Mouse (Mus musculus) forebrain, embryonic 13.5 days (tissue): ENCODE data around the gene Smbd1. TPM values are rescaled to one million over a fixed set of nuclear protein-coding genes. Genes with fewer than 3 reads are reported as not detected.
A peak's percentile ranks its signal among the peaks of the same experiment; 100 is the strongest.

Experiments used
- ATAC-seq: fragments of 200-750 bp; cut with Nextera tagmentation; 2 replicates; pipeline ENCODE4 v1.8.0; 2017
- H3K27ac ChIP-seq: fragments of 300-500 bp; sonication (generic); 2 replicates; pipeline ENCODE4 v1.5.1; 2015; ENCODE audit warnings: inconsistent platforms, mild to moderate bottlenecking, moderate library complexity
- H3K27me3 ChIP-seq: fragments of 300-500 bp; sonication (generic); 2 replicates; pipeline ENCODE4 v1.6.1; 2015; ENCODE audit warnings: mild to moderate bottlenecking, inconsistent platforms
- H3K36me3 ChIP-seq: fragments of 300-500 bp; sonication (generic); 2 replicates; pipeline ENCODE4 v1.6.1; 2015; ENCODE audit warnings: mild to moderate bottlenecking, inconsistent platforms; ENCODE audit not compliant: poor library complexity, severe bottlenecking
- H3K4me1 ChIP-seq: fragments of 300-500 bp; sonication (generic); 2 replicates; pipeline ENCODE4 v1.6.1; 2015; ENCODE audit warnings: inconsistent platforms
- H3K4me2 ChIP-seq: fragments of 300-500 bp; sonication (generic); 2 replicates; pipeline ENCODE4 v1.6.1; 2015; ENCODE audit warnings: inconsistent platforms, mild to moderate bottlenecking, moderate library complexity
- H3K4me3 ChIP-seq: fragments of 300-500 bp; sonication (generic); 2 replicates; pipeline ENCODE4 v1.5.1; 2015; ENCODE audit warnings: mild to moderate bottlenecking, inconsistent platforms
- H3K9ac ChIP-seq: fragments of 300-500 bp; sonication (generic); 2 replicates; pipeline ENCODE4 v1.6.1; 2015; ENCODE audit warnings: mild to moderate bottlenecking, inconsistent platforms
- H3K9me3 ChIP-seq: fragments of 300-500 bp; sonication (generic); replicated peaks from 2 replicates; pipeline ENCODE4 v1.6.1; 2016; ENCODE audit warnings: inconsistent platforms
- WGBS: fragments of 180-500 bp; shearing (Covaris S2); methylation state at CpG from one replicate; pipeline ENCODE4 v1.1.7; 2015; 5-methylcytosine and 5-hydroxymethylcytosine counted together
- polyA plus RNA-seq: library from polyadenylated mRNA; unstranded; fragments of >200 nt; fragmentation: Nextera tagmentation; extraction: Ambion mirVana; gene quantifications from 2 replicates; pipeline ENCODE4 v1.2.1, GENCODE M21; 2015

Gene Smbd1
- polyA plus RNA-seq, 1 experiment from 2014 or later = not detected

- no peak for ATAC-seq
- WGBS = 60% methylated on average over 8 of the region's 8 CpGs
- H3K27me3 ChIP-seq = 0 out of 2 replicates have a peak, but pooled peaks cover 2% of the 10 kb centered on the region
- H3K36me3 ChIP-seq = no peaks in the 10 kb centered on the region
- peaks cover 17% of the 10 kb centered on the region for H3K4me1 ChIP-seq
- H3K9ac ChIP-seq = no peak overlapping the region
- no peak overlapping the region for H3K4me2 ChIP-seq
- H3K27ac ChIP-seq = no peak overlapping the region
- H3K4me3 ChIP-seq = no peak overlapping the region
- no peaks in the 10 kb centered on the region for H3K9me3 ChIP-seq
These were observed 2.7 kb downstream of the Smbd1 start for GRCm38 (mm10) chr16:32807408-32808185.

- ATAC-seq = no peak
- Histone ChIP-seq H3K4me2 (no peak overlapping the region), H3K4me3 (no peak overlapping the region), H3K27ac (no peak overlapping the region), H3K27me3 (0 out of 2 replicates have a peak, but pooled peaks cover 2% of the 10 kb centered on the region), H3K36me3 (no peaks in the 10 kb centered on the region), H3K4me1 (peaks cover 19% of the 10 kb centered on the region), H3K9me3 (no peaks in the 10 kb centered on the region), H3K9ac (no peak overlapping the region)
- 80% methylated on average over 7 of the region's 7 CpGs for WGBS
These were observed 5.1 kb downstream of the Smbd1 start for GRCm38 (mm10) chr16:32805151-32805550.

GRCm38 (mm10) chr16:32803901-32804300, 6.4 kb downstream of the Smbd1 start:
- Histone ChIP-seq H3K4me1 (peaks cover 19% of the 10 kb centered on the region), H3K27ac (no peak overlapping the region), H3K9ac (no peak overlapping the region), H3K9me3 (no peaks in the 10 kb centered on the region), H3K27me3 (0 out of 2 replicates have a peak, but pooled peaks cover 2% of the 10 kb centered on the region), H3K4me3 (no peak overlapping the region), H3K36me3 (no peaks in the 10 kb centered on the region), H3K4me2 (no peak overlapping the region)
- no peak for ATAC-seq
- 61% methylated on average over 5 of the region's 5 CpGs for WGBS

- peak; percentile 93 for ATAC-seq
- WGBS = 35% methylated on average over 6 of the region's 6 CpGs
- Histone ChIP-seq H3K27ac (peak overlapping the region; percentile 66), H3K4me2 (no peak overlapping the region; the same call in 1 of the 2 replicates), H3K36me3 (no peaks in the 10 kb centered on the region), H3K4me1 (peaks cover 19% of the 10 kb centered on the region), H3K4me3 (no peak overlapping the region), H3K9me3 (no peaks in the 10 kb centered on the region), H3K9ac (no peak overlapping the region), H3K27me3 (0 out of 2 replicates have a peak, but pooled peaks cover 2% of the 10 kb centered on the region)
These were observed 6.9 kb downstream of the Smbd1 start for GRCm38 (mm10) chr16:32803252-32803853.

- Histone ChIP-seq H3K27me3 (no peaks in the 10 kb centered on the region), H3K9ac (no peak within 1 kb of the TSS), H3K4me3 (no peak within 1 kb of the TSS), H3K4me1 (peaks cover under 1% of the 10 kb centered on the region; the same call in 1 of the 2 replicates), H3K9me3 (no peaks in the 10 kb centered on the region), H3K36me3 (no peaks in the 10 kb centered on the region), H3K27ac (no peak within 1 kb of the TSS), H3K4me2 (no peak within 1 kb of the TSS)
- WGBS = 92% methylated on average over 3 of the region's 3 CpGs
- no peak for ATAC-seq
These were observed 12.9 kb downstream of the Smbd1 start, which contains the start of gene Muc20 for GRCm38 (mm10) chr16:32797426-32797689. TSS of gene Muc20 (minus strand) at chr16:32797435.

GRCm38 (mm10) chr16:32796676-32797425, 13.4 kb downstream of the Smbd1 start:
- H3K27ac ChIP-seq = no peak overlapping the region
- no peak overlapping the region for H3K4me3 ChIP-seq
- H3K4me2 ChIP-seq = no peak overlapping the region
- no peak overlapping the region for H3K9ac ChIP-seq
- WGBS = 73% methylated on average over 14 of the region's 14 CpGs
- no peaks in the 10 kb centered on the region for H3K9me3 ChIP-seq
- H3K4me1 ChIP-seq = no peaks in the 10 kb centered on the region
- ATAC-seq = no peak
- H3K36me3 ChIP-seq = no peaks in the 10 kb centered on the region
- no peaks in the 10 kb centered on the region for H3K27me3 ChIP-seq

GRCm38 (mm10) chr16:32795177-32795576, 15.1 kb downstream of the Smbd1 start:
- no peak for ATAC-seq
- no peaks in the 10 kb centered on the region for H3K27me3 ChIP-seq
- no peak overlapping the region for H3K9ac ChIP-seq
- no peaks in the 10 kb centered on the region for H3K36me3 ChIP-seq
- H3K9me3 ChIP-seq = no peaks in the 10 kb centered on the region
- no peak overlapping the region for H3K27ac ChIP-seq
- H3K4me3 ChIP-seq = no peak overlapping the region
- WGBS = 74% methylated on average over 1 of the region's 1 CpGs
- no peaks in the 10 kb centered on the region for H3K4me1 ChIP-seq
- no peak overlapping the region for H3K4me2 ChIP-seq

- WGBS = 90% methylated on average over 5 of the region's 5 CpGs
- no peak for ATAC-seq
These were observed 20.2 kb downstream of the Smbd1 start for GRCm38 (mm10) chr16:32790056-32790455.

GRCm38 (mm10) chr16:32784840-32785239, 25.4 kb downstream of the Smbd1 start:
- Histone ChIP-seq H3K36me3 (no peaks in the 10 kb centered on the region), H3K9me3 (no peaks in the 10 kb centered on the region), H3K4me1 (peaks cover 12% of the 10 kb centered on the region; the same call in 1 of the 2 replicates), H3K9ac (no peak overlapping the region), H3K27ac (no peak overlapping the region), H3K4me2 (no peak overlapping the region), H3K4me3 (no peak overlapping the region), H3K27me3 (no peaks in the 10 kb centered on the region)
- 76% methylated on average over 13 of the region's 13 CpGs for WGBS
- ATAC-seq = 0 out of 2 replicates have a peak, but pooled peaks have one; percentile 13

More at GRCm38 (mm10) chr16:32790056-32790455, 20.2 kb downstream of the Smbd1 start:
- Histone ChIP-seq H3K27ac (no peak overlapping the region), H3K9me3 (no peaks in the 10 kb centered on the region), H3K4me1 (no peaks in the 10 kb centered on the region), H3K9ac (no peak overlapping the region), H3K4me3 (no peak overlapping the region), H3K36me3 (no peaks in the 10 kb centered on the region), H3K4me2 (no peak overlapping the region), H3K27me3 (no peaks in the 10 kb centered on the region)

GRCm38 (mm10) chr16:32783324-32784062, 26.8 kb downstream of the Smbd1 start:
- peak; percentile 72 for ATAC-seq
- no peak overlapping the region for H3K4me3 ChIP-seq
- 51% methylated on average over 5 of the region's 5 CpGs for WGBS

GRCm38 (mm10) chr16:32778956-32779355, 31.3 kb downstream of the Smbd1 start:
- ATAC-seq = no peak
- Histone ChIP-seq H3K36me3 (no peaks in the 10 kb centered on the region), H3K4me1 (peaks cover 4% of the 10 kb centered on the region; the same call in 1 of the 2 replicates), H3K4me3 (no peak overlapping the region), H3K27me3 (no peaks in the 10 kb centered on the region), H3K27ac (no peak overlapping the region), H3K9ac (no peak overlapping the region), H3K9me3 (no peaks in the 10 kb centered on the region), H3K4me2 (no peak overlapping the region)
- 66% methylated on average over 8 of the region's 8 CpGs for WGBS

More at GRCm38 (mm10) chr16:32783324-32784062, 26.8 kb downstream of the Smbd1 start:
- peaks cover 12% of the 10 kb centered on the region; the same call in 1 of the 2 replicates for H3K4me1 ChIP-seq
- no peaks in the 10 kb centered on the region for H3K36me3 ChIP-seq
- 0 out of 2 replicates have a peak overlapping the region, but pooled peaks have one; percentile 15 for H3K27ac ChIP-seq
- H3K9ac ChIP-seq = no peak overlapping the region
- H3K9me3 ChIP-seq = no peaks in the 10 kb centered on the region
- no peaks in the 10 kb centered on the region for H3K27me3 ChIP-seq
- no peak overlapping the region for H3K4me2 ChIP-seq
